Mouse (Mus musculus) neural tube, embryonic 14.5 days (tissue): ENCODE measurements around the gene Rnpepl1. TPM values are rescaled to one million over a fixed set of nuclear protein-coding genes. Genes with fewer than 3 reads are reported as not detected.

Experiments
- ATAC-seq: fragments of 200-750 bp; cut with Nextera tagmentation; 2 replicates; pipeline ENCODE4 v1.8.0; 2017; ENCODE audit warnings: low read depth, mild to moderate bottlenecking, moderate TSS enrichment, moderate library complexity
- H3K27ac ChIP-seq: fragments of 300-500 bp; sonication (generic); 2 replicates; pipeline ENCODE4 v1.5.1; 2014; ENCODE audit warnings: low read depth, mild to moderate bottlenecking, control low read depth, low read length, moderate library complexity, mixed read lengths
- H3K27me3 ChIP-seq: fragments of 300-500 bp; sonication (generic); 2 replicates; pipeline ENCODE4 v1.6.1; 2014; ENCODE audit warnings: low read length; ENCODE audit not compliant: control insufficient read depth, insufficient read depth
- H3K36me3 ChIP-seq: fragments of 300-500 bp; sonication (generic); 2 replicates; pipeline ENCODE4 v1.6.1; 2014; ENCODE audit warnings: low read length, mixed read lengths; ENCODE audit not compliant: control insufficient read depth, insufficient read depth
- H3K4me1 ChIP-seq: fragments of 300-500 bp; sonication (generic); 2 replicates; pipeline ENCODE4 v1.6.1; 2014; ENCODE audit warnings: low read length; ENCODE audit not compliant: control insufficient read depth, insufficient read depth
- H3K4me2 ChIP-seq: fragments of 300-500 bp; sonication (generic); 2 replicates; pipeline ENCODE4 v1.6.1; 2014; ENCODE audit warnings: mild to moderate bottlenecking, low read depth, low read length, control low read depth
- H3K4me3 ChIP-seq: fragments of 300-500 bp; sonication (generic); 2 replicates; pipeline ENCODE4 v1.5.1; 2014; ENCODE audit warnings: low read depth, low read length, control low read depth, mixed read lengths
- H3K9ac ChIP-seq: fragments of 300-500 bp; sonication (generic); replicated peaks from 2 replicates; pipeline ENCODE4 v1.6.1; 2014; ENCODE audit warnings: low read depth, mild to moderate bottlenecking, control low read depth, low read length, mixed read lengths
- H3K9me3 ChIP-seq: fragments of 300-500 bp; sonication (generic); 2 replicates; pipeline ENCODE4 v1.6.1; 2016; ENCODE audit warnings: low read length; ENCODE audit not compliant: control insufficient read depth
- WGBS: fragments of 180-500 bp; shearing (Covaris S2); extraction: QIAGEN DNeasy Blood & Tissue Kit; methylation state at CpG from one replicate; pipeline ENCODE4 v1.1.7; 2014; 5-methylcytosine and 5-hydroxymethylcytosine counted together
- polyA plus RNA-seq: library from polyadenylated mRNA; unstranded; fragments of >200 nt; fragmentation: Nextera tagmentation; extraction: Ambion mirVana; gene quantifications from 2 replicates; pipeline ENCODE4 v1.2.1, GENCODE M21; 2014

Rnpepl1 gene
- polyA plus RNA-seq, 1 experiment from 2014 or later, result 27.0 TPM

GRCm38 (mm10) chr1:92903627-92904026 is 7.0 kb upstream of the Rnpepl1 start:
- no peak for ATAC-seq
- H3K27me3 ChIP-seq, result no peaks in the 10 kb centered on the region
- H3K4me3 ChIP-seq, result no peak overlapping the region
- H3K9me3 ChIP-seq, result no peaks in the 10 kb centered on the region
- no peak overlapping the region for H3K4me2 ChIP-seq
- H3K9ac ChIP-seq, result no peak overlapping the region
- WGBS, result 74% methylated on average over 4 of the region's 4 CpGs
- peaks cover 13% of the 10 kb centered on the region; the same call in 1 of the 2 replicates for H3K4me1 ChIP-seq
- H3K36me3 ChIP-seq, result no peaks in the 10 kb centered on the region
- H3K27ac ChIP-seq, result no peak overlapping the region

- ATAC-seq, result no peak
- Histone ChIP-seq H3K4me3 (no peak overlapping the region), H3K4me1 (peaks cover 21% of the 10 kb centered on the region), H3K27me3 (no peaks in the 10 kb centered on the region), H3K9me3 (no peaks in the 10 kb centered on the region), H3K9ac (no peak overlapping the region), H3K27ac (no peak overlapping the region), H3K4me2 (no peak overlapping the region), H3K36me3 (no peaks in the 10 kb centered on the region)
- 89% methylated on average over 2 of the region's 2 CpGs for WGBS
Measured at GRCm38 (mm10) chr1:92905703-92906310, 4.8 kb upstream of the Rnpepl1 start.

- WGBS, result under 1% methylated on average over 80 of the region's 81 CpGs
- no peaks in the 10 kb centered on the region for H3K27me3 ChIP-seq
- H3K9me3 ChIP-seq, result no peaks in the 10 kb centered on the region
- H3K4me3 ChIP-seq, result peak within 1 kb of the TSS; percentile 83
- H3K9ac ChIP-seq, result peak within 1 kb of the TSS; percentile 74
- H3K36me3 ChIP-seq, result no peaks in the 10 kb centered on the region
- peaks cover 29% of the 10 kb centered on the region for H3K4me1 ChIP-seq
- peak within 1 kb of the TSS; percentile 91 for H3K27ac ChIP-seq
- peak; percentile 87 for ATAC-seq
- peak within 1 kb of the TSS; percentile 76 for H3K4me2 ChIP-seq
Measured at GRCm38 (mm10) chr1:92906779-92907631, 3.6 kb upstream of the Rnpepl1 start, which contains the start of gene Dusp28. Gene Dusp28 (plus strand): TSS chr1:92906981.

GRCm38 (mm10) chr1:92907632-92908360 is 2.8 kb upstream of the Rnpepl1 start:
- no peaks in the 10 kb centered on the region for H3K36me3 ChIP-seq
- ATAC-seq, result no peak
- peak overlapping the region; percentile 91 for H3K27ac ChIP-seq
- no peaks in the 10 kb centered on the region for H3K27me3 ChIP-seq
- no peaks in the 10 kb centered on the region for H3K9me3 ChIP-seq
- peak overlapping the region; percentile 76 for H3K4me2 ChIP-seq
- peaks cover 36% of the 10 kb centered on the region for H3K4me1 ChIP-seq
- WGBS, result 44% methylated on average over 20 of the region's 20 CpGs
- H3K4me3 ChIP-seq, result peak overlapping the region; percentile 83
- H3K9ac ChIP-seq, result peak overlapping the region; percentile 74

GRCm38 (mm10) chr1:92908664-92909063 is 1.9 kb upstream of the Rnpepl1 start:
- WGBS, result 91% methylated on average over 3 of the region's 3 CpGs
- ATAC-seq, result no peak
- H3K27me3 ChIP-seq, result no peaks in the 10 kb centered on the region
- no peak overlapping the region for H3K4me2 ChIP-seq
- no peak overlapping the region for H3K4me3 ChIP-seq
- no peak overlapping the region for H3K27ac ChIP-seq
- no peak overlapping the region for H3K9ac ChIP-seq
- no peaks in the 10 kb centered on the region for H3K9me3 ChIP-seq
- peaks cover 37% of the 10 kb centered on the region for H3K4me1 ChIP-seq
- H3K36me3 ChIP-seq, result no peaks in the 10 kb centered on the region

GRCm38 (mm10) chr1:92909068-92909467 is 1.5 kb upstream of the Rnpepl1 start:
- Histone ChIP-seq H3K4me2 (no peak overlapping the region), H3K36me3 (peaks cover 4% of the 10 kb centered on the region; the same call in 1 of the 2 replicates), H3K27me3 (no peaks in the 10 kb centered on the region), H3K9ac (no peak overlapping the region), H3K4me1 (peaks cover 37% of the 10 kb centered on the region), H3K27ac (no peak overlapping the region), H3K9me3 (no peaks in the 10 kb centered on the region), H3K4me3 (no peak overlapping the region)
- 72% methylated on average over 4 of the region's 4 CpGs for WGBS
- ATAC-seq, result no peak

GRCm38 (mm10) chr1:92910925-92911720 is 540 bp downstream of the Rnpepl1 start:
- under 1% methylated on average over 65 of the region's 85 CpGs for WGBS
- H3K9ac ChIP-seq, result peak overlapping the region; percentile 94
- H3K4me1 ChIP-seq, result peaks cover 37% of the 10 kb centered on the region
- peak; percentile 35 for ATAC-seq
- no peaks in the 10 kb centered on the region for H3K27me3 ChIP-seq
- H3K4me3 ChIP-seq, result peak overlapping the region; percentile 86
- H3K4me2 ChIP-seq, result peak overlapping the region; percentile 98
- peak overlapping the region; percentile 93 for H3K27ac ChIP-seq
- peaks cover 20% of the 10 kb centered on the region for H3K36me3 ChIP-seq
- no peaks in the 10 kb centered on the region for H3K9me3 ChIP-seq

GRCm38 (mm10) chr1:92911721-92912138 is 1.1 kb downstream of the Rnpepl1 start:
- H3K4me1 ChIP-seq, result peaks cover 35% of the 10 kb centered on the region
- peak overlapping the region; percentile 94 for H3K9ac ChIP-seq
- no peaks in the 10 kb centered on the region for H3K27me3 ChIP-seq
- peak overlapping the region; percentile 86 for H3K4me3 ChIP-seq
- peaks cover 26% of the 10 kb centered on the region for H3K36me3 ChIP-seq
- ATAC-seq, result no peak
- peak overlapping the region; percentile 93 for H3K27ac ChIP-seq
- H3K9me3 ChIP-seq, result no peaks in the 10 kb centered on the region
- peak overlapping the region; percentile 98 for H3K4me2 ChIP-seq
- 39% methylated on average over 8 of the region's 8 CpGs for WGBS
